Mouse (Mus musculus): ENCODE results near the gene Phf21b.
"Not testable (repeated sequence)": the region's sequence is repeated elsewhere in the genome, so short reads cannot be mapped to it uniquely, and the experiment has no call there.

Gene Phf21b

DNA sequence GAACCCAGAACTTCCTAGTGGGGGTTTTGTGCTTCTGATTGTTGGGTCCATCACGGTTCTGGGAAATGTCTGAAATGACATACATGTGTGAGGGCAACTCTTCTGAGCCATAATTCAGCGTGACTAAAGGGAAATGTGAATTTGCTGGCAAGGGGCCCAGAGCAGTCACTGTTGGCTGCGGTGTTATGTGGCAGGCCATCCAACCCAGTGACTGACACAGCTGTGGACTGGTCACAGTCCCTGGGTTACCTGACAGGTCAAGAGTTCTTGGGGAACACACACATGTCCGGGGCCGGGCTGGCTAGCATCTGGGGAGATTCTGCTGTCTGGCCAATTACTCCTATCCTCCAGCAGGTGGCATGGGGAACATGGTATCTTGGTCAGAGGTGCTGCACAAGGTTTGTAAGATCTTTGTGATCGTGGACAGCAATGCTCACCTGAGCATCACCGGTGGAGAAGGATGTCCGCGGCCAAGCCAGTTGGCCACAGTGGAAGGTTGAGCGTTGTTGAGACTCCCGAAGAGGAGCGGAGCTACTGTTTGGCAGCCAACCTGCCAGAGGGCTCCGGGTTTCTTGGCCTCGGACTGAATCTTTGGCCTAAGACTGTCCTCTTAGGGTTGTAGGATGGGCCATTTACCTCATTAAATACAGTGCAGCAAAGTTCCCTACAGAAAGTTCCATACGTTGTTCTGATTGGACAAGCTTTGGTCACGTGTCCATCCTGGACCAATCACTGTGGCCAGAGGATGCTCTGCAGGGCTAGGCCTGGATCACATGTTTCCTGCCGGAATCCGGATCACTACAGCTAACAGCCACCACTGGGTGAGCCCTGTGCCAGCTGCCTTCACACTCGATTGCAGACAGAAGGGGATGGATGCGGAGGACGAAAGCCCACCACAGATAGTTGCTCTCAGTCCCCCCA lies 83.4 kb downstream of the Phf21b start:
- peak; percentile 28 to 30 for DNase-seq

DNA sequence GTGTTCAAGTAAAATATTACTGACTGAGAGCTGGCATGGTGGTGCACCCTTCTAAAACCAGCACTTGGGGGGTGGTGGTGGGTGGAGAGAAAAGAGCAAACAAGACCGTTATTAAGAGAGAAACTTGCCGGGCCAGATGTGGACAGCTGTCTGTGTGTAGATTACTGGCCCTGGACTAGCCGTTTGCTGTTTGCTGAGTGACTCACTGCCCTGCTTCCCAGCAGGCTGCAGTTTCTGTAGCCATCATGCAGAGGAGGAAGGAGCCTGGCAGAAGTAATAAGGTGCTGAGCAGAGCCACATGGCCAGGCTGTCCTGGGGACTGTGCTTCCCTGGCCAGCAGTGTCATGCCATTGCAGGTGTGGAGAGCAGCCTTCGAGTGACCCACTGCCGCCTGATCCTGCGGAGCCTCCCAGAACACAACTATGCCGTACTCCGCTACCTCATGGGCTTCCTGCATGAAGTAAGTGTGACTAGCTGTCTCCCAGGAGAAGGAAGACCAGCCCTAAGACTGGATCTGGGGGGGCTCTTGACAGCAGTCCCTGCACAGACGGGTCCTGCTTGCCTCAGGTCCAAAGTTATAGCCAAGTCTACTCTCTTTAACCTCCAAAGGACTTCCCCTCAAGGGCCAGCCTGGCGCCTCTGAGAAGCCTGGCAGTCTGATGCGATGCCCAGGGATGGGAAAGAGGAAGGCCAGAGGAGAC lies 86.1 kb downstream of the Phf21b start:
- no peak for DNase-seq

DNA sequence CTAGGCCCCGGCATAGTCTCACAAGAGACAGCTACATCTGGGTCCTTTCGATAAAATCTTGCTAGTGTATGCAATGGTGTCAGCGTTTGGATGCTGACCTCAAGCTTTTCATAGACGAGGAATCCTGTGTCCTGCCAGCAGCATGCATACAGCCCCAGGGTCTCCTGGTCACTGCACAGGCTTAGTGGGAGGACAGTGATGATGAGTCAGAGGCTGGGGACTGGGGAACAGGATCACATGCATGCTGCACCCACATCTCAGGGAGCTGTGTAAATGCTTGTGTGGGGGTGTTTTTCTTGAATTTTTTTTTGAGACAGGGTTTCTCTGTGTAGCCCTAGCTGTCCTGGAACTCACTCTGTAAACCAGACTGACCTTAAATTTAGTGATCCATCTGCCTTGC lies 87.3 kb downstream of the Phf21b start:
- DNase-seq, result not testable (repeated sequence)

DNA sequence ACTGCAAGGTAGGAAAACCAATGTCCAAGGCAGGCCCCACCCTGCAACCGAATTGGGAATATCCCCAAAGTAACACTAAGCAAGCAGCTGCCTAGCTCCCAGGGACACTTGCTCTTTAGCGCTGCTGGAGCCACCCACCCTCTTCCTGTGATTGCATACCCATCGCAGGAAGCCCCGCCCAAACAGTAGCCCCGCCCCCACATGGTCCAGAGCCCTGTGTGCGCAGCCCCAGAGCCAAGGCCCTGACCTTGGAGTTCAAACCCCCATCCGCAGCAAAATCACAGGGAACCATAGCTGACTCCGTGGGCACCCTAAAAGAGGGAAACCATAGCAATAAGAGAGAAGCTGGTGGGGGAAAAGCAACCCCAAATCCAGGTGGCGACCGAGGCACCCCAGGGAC lies 89.2 kb downstream of the Phf21b start:
- no peak for DNase-seq

DNA sequence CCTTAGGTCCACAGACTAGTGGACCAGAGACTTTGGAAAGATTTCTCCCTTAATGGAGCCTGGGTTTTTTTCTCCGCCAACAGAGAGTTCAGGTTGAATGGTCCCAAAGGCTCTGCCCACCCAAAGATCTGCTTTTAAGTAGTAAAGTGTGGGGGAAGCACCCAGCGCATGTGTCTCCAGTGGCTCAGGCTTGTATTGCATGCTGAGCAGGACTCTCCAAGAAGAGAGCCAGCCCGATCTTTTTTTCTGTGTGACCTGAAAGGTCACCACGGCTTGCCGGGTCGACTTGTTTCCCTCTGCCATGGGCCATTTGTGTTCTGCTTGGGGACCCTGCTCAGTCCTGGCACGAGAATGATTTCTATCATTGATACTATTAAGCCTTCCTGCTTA lies 92.4 kb downstream of the Phf21b start:
- no peak for DNase-seq

DNA sequence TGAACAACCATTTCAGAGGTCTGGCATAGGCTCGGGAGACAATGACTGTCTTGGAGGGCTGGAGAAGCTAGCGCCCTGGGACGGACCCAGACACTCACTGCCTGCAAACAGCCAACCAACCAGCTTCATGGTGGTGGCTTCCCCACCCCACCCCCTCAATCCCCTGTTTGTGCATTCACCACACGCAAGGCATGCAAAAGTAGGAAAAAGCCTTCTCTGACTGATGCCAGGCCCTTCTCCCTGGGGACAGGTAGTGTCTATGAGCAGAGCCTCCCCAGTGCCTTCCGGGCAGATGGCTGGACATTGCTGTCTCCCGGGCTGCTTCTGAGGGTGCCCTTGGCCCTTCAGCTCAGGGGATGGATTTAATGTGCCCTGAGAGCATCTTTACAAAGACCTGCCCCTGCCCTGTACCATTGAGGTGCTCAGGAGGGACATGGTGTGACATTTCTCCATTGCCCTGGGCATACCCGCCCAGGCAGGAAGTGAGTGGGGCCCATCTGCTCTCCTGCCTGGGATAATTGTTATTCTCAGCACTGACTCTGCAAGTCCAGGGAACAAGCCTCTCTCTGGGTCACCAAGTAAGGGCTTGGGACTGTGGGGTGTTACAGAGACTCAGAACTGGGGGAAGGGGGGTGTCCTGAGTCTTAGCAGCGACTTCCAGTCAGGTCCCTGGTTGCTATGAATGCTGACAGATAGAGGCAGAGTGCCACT lies 93.0 kb downstream of the Phf21b start:
- DNase-seq, result no peak

DNA sequence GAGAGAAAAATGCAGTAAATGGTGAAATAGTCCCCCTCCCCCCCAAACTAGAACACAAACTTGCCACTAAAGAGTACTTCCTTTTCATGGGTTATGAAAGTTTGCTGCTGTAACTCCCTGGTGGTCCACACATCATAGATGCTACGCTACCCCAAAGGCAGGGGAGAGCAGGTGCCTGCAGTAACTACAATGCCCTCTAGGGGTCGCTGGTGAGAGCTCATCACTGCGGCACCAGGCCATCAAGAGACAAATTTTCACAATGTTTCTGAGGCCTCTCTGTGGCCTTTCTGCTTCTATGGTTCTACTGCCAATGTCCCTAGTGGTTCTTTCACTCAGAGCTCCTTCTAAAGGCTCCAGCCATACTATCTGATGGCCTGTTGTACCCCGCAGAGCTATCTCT lies 97.4 kb downstream of the Phf21b start:
- peak; percentile 52 to 55 for DNase-seq

DNA sequence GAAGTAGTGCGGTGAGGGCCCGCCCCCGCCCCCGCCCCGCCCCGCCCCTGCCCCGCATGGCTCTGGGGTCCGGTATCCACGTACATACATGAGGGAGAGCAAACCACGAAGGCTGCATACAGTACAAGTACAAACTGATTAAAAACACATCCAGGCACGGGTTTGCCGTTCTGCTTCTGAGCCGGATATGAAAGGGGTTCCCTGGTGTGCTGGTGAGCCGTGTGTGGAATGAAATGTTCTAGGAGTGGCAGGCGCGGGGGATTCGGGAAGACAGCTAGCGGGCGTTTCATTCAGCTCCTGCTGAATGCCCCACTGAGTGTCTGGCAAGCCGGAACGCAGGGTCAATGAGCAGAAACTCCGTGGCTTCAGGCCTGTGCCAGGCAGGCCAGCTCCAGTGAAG lies 99.4 kb downstream of the Phf21b start:
- DNase-seq, result peak; percentile 19 to 27

DNA sequence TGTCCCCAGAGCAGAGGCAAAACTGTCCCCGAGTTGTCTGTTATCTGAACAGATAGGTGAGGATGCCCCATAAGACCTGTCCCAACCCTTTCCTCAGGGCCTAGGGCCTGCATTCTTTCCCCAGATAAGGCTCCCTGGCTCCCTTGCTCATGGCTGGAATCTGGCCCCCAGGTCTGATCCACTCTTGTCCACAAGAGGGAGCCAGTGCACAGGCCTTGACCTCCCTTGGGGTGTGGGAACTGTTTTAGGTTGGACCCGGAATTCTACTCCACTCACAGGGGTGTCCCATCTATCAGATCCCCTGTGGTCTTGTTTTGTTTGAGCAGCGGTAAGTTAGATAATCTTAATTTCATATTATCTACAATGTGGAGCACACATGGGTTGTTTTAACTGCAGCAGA lies 100.9 kb downstream of the Phf21b start:
- DNase-seq, result peak; percentile 80 to 83

DNA sequence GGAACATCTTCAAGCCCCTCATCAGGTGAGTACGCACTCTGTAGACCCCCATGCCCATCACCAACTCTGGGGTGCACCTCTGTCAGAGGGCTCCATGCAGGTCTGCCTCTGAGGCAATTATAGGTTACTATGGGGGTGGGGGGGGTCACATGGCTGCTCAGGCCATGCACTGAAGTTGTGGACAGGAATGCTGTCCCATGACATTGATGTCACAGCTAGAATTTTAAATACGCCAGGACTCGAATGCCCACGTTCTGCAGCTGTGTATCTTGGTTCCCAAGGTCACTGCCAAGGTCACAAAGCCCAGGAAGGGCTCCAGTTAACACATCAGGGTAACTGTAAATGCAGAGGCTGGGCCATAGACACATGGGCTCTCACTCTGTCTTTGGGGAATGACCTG lies 110.0 kb downstream of the Phf21b start:
- no peak for DNase-seq

DNA sequence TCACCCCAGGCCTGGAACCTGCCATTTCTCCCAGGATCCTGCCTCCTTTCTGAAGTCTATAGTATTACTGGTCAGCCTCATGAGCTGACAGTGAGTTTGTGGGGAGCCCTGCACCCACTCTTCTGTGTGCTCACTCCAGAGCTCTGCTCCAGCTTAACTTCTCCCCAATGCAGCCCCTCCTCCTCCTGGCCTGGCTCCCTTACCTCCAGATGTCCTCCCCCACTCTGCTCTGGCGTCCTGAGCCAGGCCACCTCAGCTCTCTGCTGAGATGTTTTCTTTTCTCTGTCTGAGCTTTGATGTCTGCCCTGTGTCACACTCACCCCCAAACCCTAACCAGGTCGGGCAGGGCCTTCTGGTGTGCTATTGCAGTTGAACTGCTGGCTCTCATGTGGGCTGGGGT lies 111.5 kb downstream of the Phf21b start:
- DNase-seq, result no peak

DNA sequence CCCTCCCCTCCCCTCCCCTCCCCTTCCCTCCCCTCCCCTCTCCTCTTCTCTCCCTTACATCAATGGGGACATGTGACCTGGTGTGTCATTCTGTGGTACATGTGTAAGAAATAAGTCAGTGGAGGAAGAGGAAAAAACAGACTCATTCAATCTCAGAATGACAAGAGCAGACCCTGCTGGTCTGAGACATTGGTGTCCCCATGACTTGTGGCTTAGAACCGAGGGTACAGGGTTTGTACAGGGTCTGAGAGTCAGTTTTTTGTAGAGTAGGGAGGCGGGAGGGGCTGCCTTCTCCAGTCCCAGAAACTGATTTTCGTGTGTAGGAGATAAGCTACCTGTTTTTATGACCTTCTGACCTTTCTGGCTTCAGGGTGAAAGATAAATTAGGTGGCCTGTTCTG lies 112.5 kb downstream of the Phf21b start:
- DNase-seq, result no peak

DNA sequence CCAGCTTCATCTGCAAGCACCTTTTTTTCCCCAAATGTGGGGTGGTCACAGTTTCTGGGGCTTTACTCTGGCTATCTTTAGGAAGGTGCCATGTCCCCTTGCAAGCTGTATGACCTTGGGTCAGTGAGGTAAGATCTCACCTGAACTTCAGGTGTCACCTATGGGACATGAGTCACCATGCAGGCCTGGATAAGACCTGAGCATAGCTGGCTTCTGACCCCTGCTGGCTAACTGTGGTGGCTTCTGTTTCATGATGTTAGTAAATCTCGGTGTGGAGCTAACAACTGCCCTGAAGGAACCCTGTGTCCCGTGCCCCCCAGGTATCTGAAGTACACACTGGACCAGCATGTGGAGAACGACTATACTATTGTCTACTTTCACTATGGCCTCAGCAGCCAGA lies 114.3 kb downstream of the Phf21b start:
- DNase-seq, result no peak

DNA sequence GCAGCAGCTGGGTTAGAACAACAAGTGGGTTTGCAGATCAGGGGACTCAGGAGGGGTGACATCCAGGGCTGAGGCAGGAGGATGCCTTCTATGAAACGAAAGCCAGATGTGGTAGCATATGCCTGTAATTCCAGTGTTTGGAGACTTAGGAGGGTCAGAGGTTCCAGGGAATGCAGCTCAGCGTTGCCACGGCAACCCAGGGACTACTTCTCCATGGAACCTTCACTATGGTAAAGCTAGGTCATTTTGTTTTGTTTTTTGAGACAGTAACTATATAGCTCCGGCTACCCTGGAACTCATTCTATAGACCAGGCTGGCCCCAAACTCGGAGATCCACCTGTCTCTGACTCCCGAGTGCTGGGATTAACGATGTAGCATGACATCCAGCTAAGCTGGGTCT lies 117.6 kb downstream of the Phf21b start:
- no peak for DNase-seq

DNA sequence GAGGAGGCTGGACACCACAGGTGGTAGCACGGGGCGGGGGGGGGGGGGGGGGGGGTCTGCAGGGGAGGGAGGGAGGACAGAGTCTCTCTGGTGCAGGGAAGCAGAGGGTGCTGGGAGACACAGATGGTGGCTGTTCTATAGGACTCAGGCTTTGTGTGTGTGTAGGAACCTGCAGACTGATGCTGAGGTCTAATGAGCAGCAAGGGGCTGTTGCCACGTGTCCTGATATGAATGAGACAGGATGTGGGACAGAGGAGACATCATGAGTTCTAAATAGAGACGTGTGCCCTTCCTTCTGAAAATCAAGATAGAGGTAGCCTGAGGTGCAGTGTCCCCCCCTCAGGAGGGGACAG lies 118.9 kb downstream of the Phf21b start:
- DNase-seq, result no peak

DNA sequence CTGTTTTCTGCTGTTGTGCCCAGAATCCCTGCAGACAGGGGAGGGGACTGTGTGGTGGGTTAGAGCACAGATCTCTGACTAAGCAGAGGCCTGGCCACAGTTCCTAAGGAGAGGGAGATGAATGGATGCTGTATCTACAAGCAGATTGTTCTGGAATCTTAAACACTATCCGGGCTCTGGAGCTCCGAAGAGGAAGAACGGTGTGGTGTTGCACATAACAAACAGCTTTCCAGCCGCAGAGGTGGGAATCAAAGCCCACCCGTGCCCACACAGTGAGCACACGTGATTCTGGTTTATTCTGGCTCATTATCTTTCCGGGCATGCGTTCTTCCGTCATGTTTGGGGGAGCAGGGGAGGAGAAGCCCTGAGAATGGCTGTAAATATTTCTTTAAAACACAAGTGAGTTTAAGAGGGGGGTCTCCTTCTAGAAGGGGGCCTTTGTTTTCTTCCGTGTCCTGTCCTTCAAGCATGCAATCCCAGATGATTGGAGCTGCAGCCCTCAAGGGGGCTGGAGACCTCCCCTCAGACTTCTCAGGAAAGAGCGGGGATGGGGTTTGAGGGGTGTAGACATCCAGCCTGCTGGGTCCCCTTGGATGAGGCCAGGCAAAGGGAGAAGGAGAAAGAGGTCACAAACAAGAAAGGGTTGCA lies 119.4 kb downstream of the Phf21b start:
- no peak for DNase-seq

All from cerebellum, postnatal 36 days (tissue).